Mouse (Mus musculus) lung, embryonic 15.5 days (tissue): ENCODE results near the gene Gm6871. TPM values are rescaled to one million over a fixed set of nuclear protein-coding genes. Genes with fewer than 3 reads are reported as not detected.
"Not testable (repeated sequence)": the region's sequence is repeated elsewhere in the genome, so short reads cannot be mapped to it uniquely, and the experiment has no call there.

Source experiments
- ATAC-seq: fragments of 200-750 bp; cut with Nextera tagmentation; 2 replicates; pipeline ENCODE4 v1.8.0; 2017; ENCODE audit warnings: moderate number of reproducible peaks, borderline replicate concordance; ENCODE audit not compliant: low FRiP score, low TSS enrichment; ENCODE audit errors: extremely low read depth
- H3K27ac ChIP-seq: fragments of 300-500 bp; sonication (generic); 2 replicates; pipeline ENCODE4 v1.5.1; 2015; ENCODE audit warnings: moderate library complexity, mild to moderate bottlenecking, inconsistent platforms
- H3K27me3 ChIP-seq: fragments of 300-500 bp; sonication (generic); 2 replicates; pipeline ENCODE4 v1.6.1; 2015; ENCODE audit warnings: inconsistent platforms
- H3K36me3 ChIP-seq: fragments of 300-500 bp; sonication (generic); 2 replicates; pipeline ENCODE4 v1.6.1; 2015; ENCODE audit warnings: inconsistent platforms
- H3K4me1 ChIP-seq: fragments of 300-500 bp; sonication (generic); 2 replicates; pipeline ENCODE4 v1.6.1; 2015; ENCODE audit warnings: inconsistent platforms
- H3K4me2 ChIP-seq: fragments of 300-500 bp; sonication (generic); 2 replicates; pipeline ENCODE4 v1.6.1; 2015; ENCODE audit warnings: inconsistent platforms, mild to moderate bottlenecking, moderate library complexity
- H3K4me3 ChIP-seq: fragments of 300-500 bp; sonication (generic); 2 replicates; pipeline ENCODE4 v1.5.1; 2015; ENCODE audit warnings: mild to moderate bottlenecking, inconsistent platforms
- H3K9ac ChIP-seq: fragments of 300-500 bp; sonication (generic); 2 replicates; pipeline ENCODE4 v1.6.1; 2015; ENCODE audit warnings: inconsistent platforms
- H3K9me3 ChIP-seq: fragments of 300-500 bp; sonication (generic); 2 replicates; pipeline ENCODE4 v1.6.1; 2016; ENCODE audit warnings: inconsistent platforms
- WGBS: fragments of 180-500 bp; shearing (Covaris S2); methylation state at CpG from one replicate; pipeline ENCODE4 v1.1.7; 2015; 5-methylcytosine and 5-hydroxymethylcytosine counted together
- polyA plus RNA-seq: library from polyadenylated mRNA; unstranded; fragments of >200 nt; fragmentation: Nextera tagmentation; extraction: Ambion mirVana; gene quantifications from 2 replicates; pipeline ENCODE4 v1.2.1, GENCODE M21; 2015

Gene Gm6871
- polyA plus RNA-seq, 1 experiment from 2014 or later, result not detected

- Histone ChIP-seq H3K4me1 (no peaks in the 10 kb centered on the region), H3K36me3 (no peaks in the 10 kb centered on the region), H3K4me3 (no peak overlapping the region), H3K9me3 (no peaks in the 10 kb centered on the region), H3K4me2 (no peak overlapping the region), H3K27ac (no peak overlapping the region), H3K9ac (no peak overlapping the region), H3K27me3 (no peaks in the 10 kb centered on the region)
- no peak for ATAC-seq
- 41% methylated on average over 1 of the region's 1 CpGs for WGBS
These were observed 71.1 kb downstream of the Gm6871 start for GRCm38 (mm10) chr7:41502402-41502801.

DNA sequence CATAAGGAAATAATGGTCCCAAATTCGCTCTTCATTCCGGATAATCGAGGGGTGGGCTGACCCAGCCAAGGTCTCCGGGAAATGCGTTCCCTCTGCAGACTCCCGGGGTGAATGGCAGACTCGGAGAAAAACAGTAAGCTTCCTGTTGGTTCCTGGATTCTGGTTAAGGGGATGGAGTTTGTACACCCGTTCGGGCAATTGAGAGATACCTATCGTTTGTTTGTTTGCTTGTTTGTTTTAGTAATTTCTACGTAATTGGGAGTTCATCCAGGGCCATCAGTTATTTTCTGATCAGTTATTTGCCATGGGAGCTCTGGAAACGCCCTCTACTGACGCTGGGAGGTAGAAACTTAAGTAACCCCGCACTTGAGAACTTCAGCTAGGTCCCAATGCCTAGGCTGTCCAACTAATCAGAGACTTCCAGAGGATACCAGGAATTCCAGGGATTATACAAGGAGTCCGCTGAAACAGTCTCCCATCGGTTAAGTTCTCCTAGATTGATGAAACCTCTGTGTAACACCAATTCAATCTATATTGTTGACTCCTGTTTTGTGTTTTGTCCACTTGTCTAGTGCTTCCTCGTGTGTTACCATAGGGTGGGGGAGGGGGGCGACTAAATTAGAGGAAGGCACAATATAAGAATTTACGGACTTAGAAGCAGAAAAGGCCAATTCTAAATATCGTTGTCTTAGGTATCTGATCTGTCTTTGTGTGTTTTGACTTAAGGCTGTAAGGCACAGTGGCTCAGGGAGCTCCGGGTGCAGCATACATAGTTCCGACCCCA, 73.1 kb downstream of the Gm6871 start:
- Histone ChIP-seq H3K4me2 (peak overlapping the region; percentile 84), H3K27ac (peak overlapping the region; percentile 80), H3K4me3 (peak overlapping the region; percentile 69), H3K36me3 (no peaks in the 10 kb centered on the region), H3K9ac (peak overlapping the region; percentile 44), H3K9me3 (no peaks in the 10 kb centered on the region), H3K27me3 (no peaks in the 10 kb centered on the region), H3K4me1 (no peaks in the 10 kb centered on the region)
- WGBS, result 15% methylated on average over 22 of the region's 22 CpGs
- ATAC-seq, result 0 out of 2 replicates have a peak, but pooled peaks have one; percentile 30

- H3K27me3 ChIP-seq, result no peaks in the 10 kb centered on the region
- peak within 1 kb of the TSS; percentile 84 for H3K4me2 ChIP-seq
- peak within 1 kb of the TSS; percentile 80 for H3K27ac ChIP-seq
- peak within 1 kb of the TSS; percentile 44 for H3K9ac ChIP-seq
- ATAC-seq, result peak; percentile 98
- no peaks in the 10 kb centered on the region for H3K4me1 ChIP-seq
- no peaks in the 10 kb centered on the region for H3K9me3 ChIP-seq
- H3K4me3 ChIP-seq, result peak within 1 kb of the TSS; percentile 69
- no peaks in the 10 kb centered on the region for H3K36me3 ChIP-seq
- under 1% methylated on average over 18 of the region's 18 CpGs for WGBS
These were observed 73.9 kb downstream of the Gm6871 start, which contains the start of the genes Gm20449 and AW146154 for GRCm38 (mm10) chr7:41499389-41500049. Gm20449 (minus strand) TSS chr7:41499417. AW146154 (minus strand) TSS chr7:41499890.

- not testable (repeated sequence) for H3K27me3 ChIP-seq, H3K9me3 ChIP-seq, H3K4me1 ChIP-seq, H3K36me3 ChIP-seq, ATAC-seq
- Histone ChIP-seq H3K4me3 (peak overlapping the region; percentile 69), H3K9ac (peak overlapping the region; percentile 41), H3K4me2 (peak overlapping the region; percentile 84), H3K27ac (peak overlapping the region; percentile 80)
- under 1% methylated on average over 6 of the region's 6 CpGs for WGBS
These were observed 74.5 kb downstream of the Gm6871 start for GRCm38 (mm10) chr7:41499018-41499388.

GRCm38 (mm10) chr7:41498464-41498863, 75.0 kb downstream of the Gm6871 start:
- Histone ChIP-seq H3K4me2 (peak overlapping the region; percentile 84), H3K4me3 (peak overlapping the region; percentile 69)
- H3K36me3 ChIP-seq, H3K4me1 ChIP-seq, H3K9me3 ChIP-seq, H3K27me3 ChIP-seq, H3K27ac ChIP-seq, H3K9ac ChIP-seq, ATAC-seq: not testable (repeated sequence)
- WGBS, result 68% methylated on average over 4 of the region's 4 CpGs

DNA sequence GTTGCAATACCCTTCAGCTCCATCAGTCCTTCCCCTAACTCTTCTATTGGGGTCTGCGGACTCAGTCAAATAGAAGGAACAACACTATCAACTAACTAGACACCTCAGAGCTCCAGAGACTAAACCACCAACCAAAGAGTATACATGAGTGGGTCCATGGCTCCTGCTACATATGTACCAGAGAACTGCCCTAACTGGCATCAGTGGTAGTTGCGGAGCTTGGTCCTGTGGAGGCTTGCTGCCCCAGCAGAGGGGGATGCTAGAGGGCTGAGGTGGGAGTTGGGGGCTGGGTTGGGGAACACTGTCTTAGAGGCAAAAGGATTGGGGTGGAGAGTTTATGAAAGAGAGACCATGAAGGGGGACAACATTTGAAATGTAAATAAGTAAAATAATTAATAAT, 75.6 kb downstream of the Gm6871 start:
- H3K27ac ChIP-seq, result no peak overlapping the region
- H3K9me3 ChIP-seq, result no peaks in the 10 kb centered on the region
- H3K4me2 ChIP-seq, result no peak overlapping the region
- H3K27me3 ChIP-seq, result no peaks in the 10 kb centered on the region
- WGBS, result 97% methylated on average over 2 of the region's 2 CpGs
- no peaks in the 10 kb centered on the region for H3K4me1 ChIP-seq
- H3K9ac ChIP-seq, result no peak overlapping the region
- ATAC-seq, result no peak
- no peak overlapping the region for H3K4me3 ChIP-seq
- no peaks in the 10 kb centered on the region for H3K36me3 ChIP-seq

Other genes starting within 250 kb of the Gm6871 start
- 11.6 and 13.4 TPM in 2 replicates for gene AI987944, start 180.3 kb downstream of the Gm6871 start, polyA plus RNA-seq
- gene Vmn2r57, start 125.0 kb downstream of the Gm6871 start, polyA plus RNA-seq, result 0.11 and 0.12 TPM in 2 replicates
- gene Gm20449, start 74.2 kb downstream of the Gm6871 start, polyA plus RNA-seq, result 0.06 TPM in 1 of 2 replicates, not detected in the other
- 10.6 and 12.2 TPM in 2 replicates for gene AW146154, start 73.8 kb downstream of the Gm6871 start, polyA plus RNA-seq
- gene 2610021A01Rik, start 25.6 kb upstream of the Gm6871 start, polyA plus RNA-seq, result 10.7 and 12.0 TPM in 2 replicates
- gene Zfp788, start 59.5 kb upstream of the Gm6871 start, polyA plus RNA-seq, result 10.1 and 10.8 TPM in 2 replicates